ENCODE assay signal across 10 mouse cellular contexts in genomic region chr3:60531286-60531685, GRCm38 (mm10). TPM values are rescaled to one million over a fixed set of nuclear protein-coding genes. Genes with fewer than 3 reads are reported as not detected.
DNase-seq lines count a peak whose midpoint lies in the region; ATAC-seq and TF ChIP-seq lines count a peak whose summit lies in the region.
"Had no signal": no experiment of that assay in that cellular context is flagged by ENCODE, and none has a peak within 500 bp of the region (broad histone marks: within the 10 kb centered on the region; RNA-seq: fewer than 3 reads in every experiment).

No protein-coding gene starts in this region.

- H3K27ac ChIP-seq in forebrain, embryonic 13.5 days = no peak overlapping the region
- H3K27ac ChIP-seq in forebrain, embryonic 11.5 days (ENCODE audit: low read depth, low read length) = no peak overlapping the region
- peak overlapping the region; percentile 9; the same call in 1 of the 2 replicates for H3K27ac ChIP-seq in left cerebral cortex, adult 2 months
- peak overlapping the region; percentile 86 for H3K27ac ChIP-seq in brown adipose tissue, adult 24 weeks (replicated peaks; ENCODE audit: low read depth, low read length)
- peak overlapping the region; percentile 72 for H3K27ac ChIP-seq in liver, postnatal 0 days (ENCODE audit: low read depth)
- H3K27ac ChIP-seq: limb, embryonic 12.5 days had no signal

- no peaks in the 10 kb centered on the region for H3K9me3 ChIP-seq in forebrain, embryonic 13.5 days (replicated peaks)
- no peaks in the 10 kb centered on the region for H3K9me3 ChIP-seq in forebrain, embryonic 11.5 days (ENCODE audit: control insufficient read depth, low read length)
- no peaks in the 10 kb centered on the region for H3K9me3 ChIP-seq in liver, postnatal 0 days (ENCODE audit: low read length)
- H3K9me3 ChIP-seq: limb, embryonic 12.5 days had no signal

- no peak for ATAC-seq in forebrain, embryonic 13.5 days
- no peak for ATAC-seq in forebrain, embryonic 11.5 days (replicated peaks; ENCODE audit: low FRiP score)
- ATAC-seq in liver, postnatal 0 days = no peak

- H3K9ac ChIP-seq in forebrain, embryonic 13.5 days = no peak overlapping the region
- H3K9ac ChIP-seq in forebrain, embryonic 11.5 days (ENCODE audit: low read length) = no peak overlapping the region
- H3K9ac ChIP-seq in liver, postnatal 0 days (replicated peaks) = peak overlapping the region; percentile 32
- H3K9ac ChIP-seq: limb, embryonic 12.5 days had no signal

- WGBS in forebrain, embryonic 13.5 days = 46% methylated on average over 5 of the region's 5 CpGs
- WGBS in forebrain, embryonic 11.5 days = 56% methylated on average over 5 of the region's 5 CpGs
- 29% methylated on average over 5 of the region's 5 CpGs for WGBS in liver, postnatal 0 days (ENCODE audit: insufficient replicate concordance)

- intact Hi-C loops in left cerebral cortex, adult 2 months (cut with DNase I) = no loop called here
- intact Hi-C loops in left cerebral cortex, postnatal 4 days (cut with DNase I) = no loop called here

- H3K4me3 ChIP-seq in forebrain, embryonic 13.5 days = no peak overlapping the region
- no peak overlapping the region for H3K4me3 ChIP-seq in forebrain, embryonic 11.5 days (ENCODE audit: low read depth, low read length)
- H3K4me3 ChIP-seq in left cerebral cortex, adult 2 months = peak overlapping the region; percentile 54
- no peak overlapping the region for H3K4me3 ChIP-seq in brown adipose tissue, adult 24 weeks (ENCODE audit: insufficient read depth, low read depth, low read length)
- H3K4me3 ChIP-seq in liver, postnatal 0 days (ENCODE audit: low read depth, low read length) = peak overlapping the region; percentile 27
- H3K4me3 ChIP-seq: limb, embryonic 12.5 days had no signal

- no peak for DNase-seq in forebrain, embryonic 11.5 days (ENCODE audit: low spot score)
- DNase-seq in left cerebral cortex, adult 2 months (ENCODE audit: extremely low spot score in 1 of 2, low spot score in 2 of 2) = no peak
- DNase-seq in left cerebral cortex, adult 11 months (ENCODE audit: low spot score) = no peak
- DNase-seq in liver, postnatal 0 days = no peak
- DNase-seq in urinary bladder, postnatal 25 days (ENCODE audit: low spot score) = no peak
- no peak for DNase-seq in left cerebral cortex, postnatal 4 days
- DNase-seq: right cerebral cortex, adult 18-20 months had no signal

- TF ChIP-seq CTCF in left cerebral cortex, adult 2 months (IDR thresholded peaks at IDR 0.05) = no peak
- no peak for TF ChIP-seq CTCF in liver, postnatal 0 days (IDR thresholded peaks at IDR 0.05; ENCODE audit: low read depth)

- peak overlapping the region; percentile 7; the same call in 1 of the 2 replicates for H3K4me2 ChIP-seq in forebrain, embryonic 13.5 days
- no peak overlapping the region for H3K4me2 ChIP-seq in forebrain, embryonic 11.5 days (ENCODE audit: low read depth, low read length, severe bottlenecking)
- H3K4me2 ChIP-seq in liver, postnatal 0 days (ENCODE audit: low read depth, low read length) = peak overlapping the region; percentile 51
- H3K4me2 ChIP-seq: limb, embryonic 12.5 days had no signal

- TF ChIP-seq EP300 in liver, postnatal 0 days (IDR thresholded peaks at IDR 0.05; ENCODE audit: low read depth) = no peak

- no peaks in the 10 kb centered on the region for H3K36me3 ChIP-seq in forebrain, embryonic 13.5 days (ENCODE audit: poor library complexity, severe bottlenecking)
- no peaks in the 10 kb centered on the region for H3K36me3 ChIP-seq in forebrain, embryonic 11.5 days (ENCODE audit: control insufficient read depth, insufficient read depth, low read length)
- peaks cover 11% of the 10 kb centered on the region for H3K36me3 ChIP-seq in liver, postnatal 0 days (replicated peaks; ENCODE audit: insufficient read depth, low read length)
- H3K36me3 ChIP-seq: limb, embryonic 12.5 days had no signal

- H3K4me1 ChIP-seq in forebrain, embryonic 13.5 days = peaks cover 39% of the 10 kb centered on the region
- no peaks in the 10 kb centered on the region; the same call in 1 of the 2 replicates for H3K4me1 ChIP-seq in forebrain, embryonic 11.5 days (replicated peaks; ENCODE audit: control insufficient read depth, insufficient read depth, low read length)
- peaks cover 20% of the 10 kb centered on the region for H3K4me1 ChIP-seq in brown adipose tissue, adult 24 weeks (ENCODE audit: control insufficient read depth, insufficient read depth, insufficient read length, low read length)
- H3K4me1 ChIP-seq in liver, postnatal 0 days (ENCODE audit: insufficient read depth) = peaks cover 29% of the 10 kb centered on the region

- no peaks in the 10 kb centered on the region for H3K27me3 ChIP-seq in forebrain, embryonic 13.5 days
- H3K27me3 ChIP-seq in forebrain, embryonic 11.5 days (ENCODE audit: control insufficient read depth, insufficient read depth, low read length) = no peaks in the 10 kb centered on the region
- no peaks in the 10 kb centered on the region for H3K27me3 ChIP-seq in liver, postnatal 0 days (ENCODE audit: insufficient read depth, low read length)
- H3K27me3 ChIP-seq: limb, embryonic 12.5 days had no signal

RNA-seq across cellular contexts. Expression of gene Mbnl1, which starts 58.7 kb away (rescaled TPM):
- 38.8 and 39.9 TPM in 2 replicates for polyA plus RNA-seq in forebrain, embryonic 13.5 days (2015; fragmentation: Nextera tagmentation; extraction: Ambion mirVana)
- 40.8 and 46.8 TPM in 2 replicates for polyA plus RNA-seq in forebrain, embryonic 11.5 days (2014; fragmentation: Nextera tagmentation; extraction: Ambion mirVana)
- 100 to 1,000 TPM; 142 to 145 TPM for total RNA-seq in left cerebral cortex, adult 2 months (2021)
- 127 and 136 TPM in 2 replicates for polyA plus RNA-seq in brown adipose tissue, adult 24 weeks (2012; ENCODE audit: insufficient read depth, insufficient read length, missing spikeins)
- 61.3 and 73.3 TPM in 2 replicates for polyA plus RNA-seq in liver, postnatal 0 days (2015; fragmentation: Nextera tagmentation; extraction: Ambion mirVana)
- 10 to 100 TPM; 70.8 to 76.0 TPM for total RNA-seq in left cerebral cortex, postnatal 4 days (2021)

Comparison
In these comparisons a context has a peak if more than half of its experiments do, and no peak if none do; other contexts are left out.
1. H3K27ac ChIP-seq: peak in left cerebral cortex, adult 2 months (single experiment), brown adipose tissue, adult 24 weeks (single experiment) and liver, postnatal 0 days (single experiment); none in forebrain, embryonic 13.5 days (single experiment) and forebrain, embryonic 11.5 days (single experiment).
2. H3K4me3 ChIP-seq: peak in left cerebral cortex, adult 2 months (single experiment) and liver, postnatal 0 days (single experiment); none in forebrain, embryonic 13.5 days (single experiment), forebrain, embryonic 11.5 days (single experiment) and brown adipose tissue, adult 24 weeks (single experiment).